Mouse (Mus musculus) forebrain, embryonic 16.5 days (tissue): ENCODE data around the gene Dennd1a. TPM values are rescaled to one million over a fixed set of nuclear protein-coding genes. Genes with fewer than 3 reads are reported as not detected.

ENCODE experiments used
- ATAC-seq: fragments of 200-750 bp; cut with Nextera tagmentation; 2 replicates; pipeline ENCODE4 v1.8.0; 2017; ENCODE audit warnings: mild to moderate bottlenecking, moderate library complexity
- H3K27ac ChIP-seq: fragments of 300-500 bp; sonication (generic); 2 replicates; pipeline ENCODE4 v1.5.1; 2014; ENCODE audit warnings: low read length, control low read depth
- H3K27me3 ChIP-seq: fragments of 300-500 bp; sonication (generic); replicated peaks from 2 replicates; pipeline ENCODE4 v1.6.1; 2014; ENCODE audit warnings: low read length; ENCODE audit not compliant: control insufficient read depth, insufficient read depth
- H3K36me3 ChIP-seq: fragments of 300-500 bp; sonication (generic); 2 replicates; pipeline ENCODE4 v1.6.1; 2014; ENCODE audit not compliant: control insufficient read depth, insufficient read depth
- H3K4me1 ChIP-seq: fragments of 300-500 bp; sonication (generic); replicated peaks from 2 replicates; pipeline ENCODE4 v1.6.1; 2014; ENCODE audit warnings: low read length; ENCODE audit not compliant: control insufficient read depth, insufficient read depth
- H3K4me2 ChIP-seq: fragments of 300-500 bp; sonication (generic); 2 replicates; pipeline ENCODE4 v1.6.1; 2014; ENCODE audit warnings: mild to moderate bottlenecking, low read length, control low read depth
- H3K4me3 ChIP-seq: fragments of 300-500 bp; sonication (generic); replicated peaks from 2 replicates; pipeline ENCODE4 v1.5.1; 2014; ENCODE audit warnings: mild to moderate bottlenecking, low read length, control low read depth
- H3K9ac ChIP-seq: fragments of 300-500 bp; sonication (generic); replicated peaks from 2 replicates; pipeline ENCODE4 v1.6.1; 2014; ENCODE audit warnings: low read depth, low read length, control low read depth
- H3K9me3 ChIP-seq: fragments of 300-500 bp; sonication (generic); 2 replicates; pipeline ENCODE4 v1.6.1; 2016; ENCODE audit warnings: low read length; ENCODE audit not compliant: control insufficient read depth
- WGBS: fragments of 180-500 bp; shearing (Covaris S2); extraction: QIAGEN DNeasy Blood & Tissue Kit; methylation state at CpG from one replicate; pipeline ENCODE4 v1.1.7; 2014; 5-methylcytosine and 5-hydroxymethylcytosine counted together
- polyA plus RNA-seq: library from polyadenylated mRNA; unstranded; fragments of >200 nt; fragmentation: Nextera tagmentation; extraction: Ambion mirVana; gene quantifications from 2 replicates; pipeline ENCODE4 v1.2.1, GENCODE M21; 2015

Gene Dennd1a
- polyA plus RNA-seq, 1 experiment from 2014 or later, result 19.5 TPM

GRCm38 (mm10) chr2:37836926-37837325, 450.3 kb downstream of the Dennd1a start:
- no peaks in the 10 kb centered on the region for H3K9me3 ChIP-seq
- ATAC-seq, result no peak
- no peaks in the 10 kb centered on the region for H3K27me3 ChIP-seq
- 95% methylated on average over 3 of the region's 3 CpGs for WGBS
- H3K4me1 ChIP-seq, result peaks cover 11% of the 10 kb centered on the region
- H3K4me2 ChIP-seq, result no peak overlapping the region
- no peaks in the 10 kb centered on the region for H3K36me3 ChIP-seq
- no peak overlapping the region for H3K9ac ChIP-seq
- no peak overlapping the region for H3K4me3 ChIP-seq
- no peak overlapping the region for H3K27ac ChIP-seq

DNA sequence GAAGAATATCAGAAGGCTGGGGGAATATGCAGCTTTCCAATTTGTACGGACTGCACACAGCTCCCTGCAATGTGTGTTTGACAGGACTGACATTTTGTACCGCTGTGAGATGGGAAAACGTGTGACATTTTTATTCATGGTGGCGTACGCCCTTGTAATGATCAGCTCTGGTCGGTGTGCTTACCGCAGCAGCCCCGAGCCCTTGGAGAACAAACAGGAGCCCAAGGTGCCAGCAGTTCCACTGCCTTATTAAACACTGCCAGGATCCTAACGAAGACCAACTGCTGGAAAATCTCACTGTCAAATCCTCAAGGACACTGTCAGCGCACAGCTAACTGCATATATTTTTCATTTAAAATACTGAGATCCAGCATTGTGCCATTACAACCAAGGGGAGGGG, 454.9 kb downstream of the Dennd1a start:
- Histone ChIP-seq H3K36me3 (no peaks in the 10 kb centered on the region), H3K4me3 (no peak overlapping the region), H3K27ac (no peak overlapping the region), H3K4me1 (peaks cover 24% of the 10 kb centered on the region), H3K9ac (no peak overlapping the region), H3K27me3 (no peaks in the 10 kb centered on the region), H3K4me2 (no peak overlapping the region), H3K9me3 (no peaks in the 10 kb centered on the region)
- WGBS, result 27% methylated on average over 10 of the region's 10 CpGs
- ATAC-seq, result 0 out of 2 replicates have a peak, but pooled peaks have one; percentile 11

GRCm38 (mm10) chr2:37829758-37830275, 457.4 kb downstream of the Dennd1a start:
- Histone ChIP-seq H3K4me2 (no peak overlapping the region), H3K27me3 (no peaks in the 10 kb centered on the region), H3K9ac (no peak overlapping the region), H3K9me3 (no peaks in the 10 kb centered on the region), H3K27ac (no peak overlapping the region), H3K36me3 (no peaks in the 10 kb centered on the region), H3K4me1 (peaks cover 24% of the 10 kb centered on the region), H3K4me3 (no peak overlapping the region)
- ATAC-seq, result peak; percentile 61
- WGBS, result 4% methylated on average over 9 of the region's 9 CpGs

DNA sequence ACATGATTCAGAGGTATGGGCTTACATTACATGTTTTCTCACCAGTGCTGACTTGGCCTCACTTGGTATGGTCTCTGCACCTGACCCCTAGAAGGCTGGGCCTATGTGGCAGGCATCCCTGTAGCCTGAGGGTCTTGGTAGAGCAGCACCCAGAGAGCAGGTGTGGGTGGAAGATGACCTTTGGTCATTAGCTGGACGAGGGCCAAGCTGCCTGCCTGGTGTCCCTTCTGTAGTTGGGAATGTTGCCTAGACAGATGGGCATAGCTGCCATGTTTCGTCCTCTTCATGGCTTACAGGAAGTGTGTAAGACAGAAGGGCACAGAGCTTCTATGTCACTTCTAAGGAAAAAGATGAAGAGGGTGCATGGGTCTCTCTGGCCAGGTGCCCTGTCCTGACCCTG, 463.4 kb downstream of the Dennd1a start:
- H3K4me3 ChIP-seq, result no peak overlapping the region
- no peak for ATAC-seq
- H3K4me1 ChIP-seq, result peaks cover 12% of the 10 kb centered on the region
- H3K9ac ChIP-seq, result no peak overlapping the region
- no peak overlapping the region for H3K4me2 ChIP-seq
- H3K36me3 ChIP-seq, result no peaks in the 10 kb centered on the region
- H3K9me3 ChIP-seq, result no peaks in the 10 kb centered on the region
- H3K27me3 ChIP-seq, result no peaks in the 10 kb centered on the region
- no peak overlapping the region for H3K27ac ChIP-seq
- WGBS, result 73% methylated on average over 2 of the region's 2 CpGs

DNA sequence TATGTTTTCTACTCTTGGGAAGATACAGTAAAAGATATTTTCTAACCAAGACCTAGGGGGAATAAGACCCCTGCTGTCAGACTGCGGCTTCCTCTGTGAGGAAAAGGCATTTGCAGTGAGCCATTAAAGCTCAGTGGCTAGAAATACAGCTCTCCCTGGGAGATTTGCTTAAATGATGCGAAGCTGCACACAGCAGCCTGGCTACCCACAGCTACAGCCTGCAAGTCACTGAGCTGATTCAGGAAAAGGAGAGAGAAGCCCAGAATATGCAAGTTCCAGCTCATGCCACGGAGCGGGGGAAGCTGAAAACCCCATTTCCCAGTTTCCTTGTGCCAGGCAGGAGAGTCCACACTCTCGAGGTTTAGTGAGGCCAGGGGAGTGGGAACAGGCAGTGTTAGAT, 465.1 kb downstream of the Dennd1a start:
- H3K36me3 ChIP-seq, result no peaks in the 10 kb centered on the region
- no peak overlapping the region; the same call in 1 of the 2 replicates for H3K9ac ChIP-seq
- no peak overlapping the region for H3K27ac ChIP-seq
- no peak overlapping the region for H3K4me3 ChIP-seq
- H3K9me3 ChIP-seq, result no peaks in the 10 kb centered on the region
- no peak for ATAC-seq
- H3K27me3 ChIP-seq, result no peaks in the 10 kb centered on the region
- H3K4me1 ChIP-seq, result peaks cover 26% of the 10 kb centered on the region
- WGBS, result 69% methylated on average over 5 of the region's 5 CpGs
- H3K4me2 ChIP-seq, result no peak overlapping the region

DNA sequence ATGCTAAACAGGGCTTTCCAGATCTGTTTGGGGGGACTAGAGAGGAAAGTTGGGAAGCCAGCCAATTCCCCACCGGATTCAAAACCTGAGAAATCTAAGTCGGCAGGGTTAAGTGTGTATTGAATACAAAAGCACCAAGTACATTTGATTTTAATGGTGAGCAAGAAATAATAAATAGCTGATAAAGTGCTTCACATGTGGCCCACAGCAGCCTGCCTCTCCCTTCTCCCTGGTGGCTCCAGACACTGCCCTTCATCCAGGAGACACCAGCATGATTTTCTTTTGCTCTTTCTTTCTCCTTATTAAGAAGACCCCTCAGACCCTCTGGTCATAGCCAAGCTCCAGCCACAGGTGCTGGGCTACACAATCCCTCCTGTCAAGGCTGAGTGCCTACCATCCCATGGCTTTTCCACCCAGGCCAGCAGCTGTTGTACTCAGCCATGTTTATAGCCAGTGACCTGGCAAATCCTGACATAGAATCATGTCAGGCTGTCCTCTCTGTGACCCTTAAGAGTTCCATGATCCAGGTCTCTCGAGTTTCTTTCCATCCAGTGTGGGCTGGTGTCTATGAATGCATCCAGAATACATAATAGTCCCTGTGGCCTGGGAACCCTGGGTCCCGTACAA, 467.6 kb downstream of the Dennd1a start:
- H3K4me3 ChIP-seq, result no peak overlapping the region
- H3K36me3 ChIP-seq, result no peaks in the 10 kb centered on the region
- WGBS, result 28% methylated on average over 4 of the region's 4 CpGs
- H3K9ac ChIP-seq, result 0 out of 2 replicates have a peak overlapping the region, but pooled peaks have one; percentile 4
- H3K27me3 ChIP-seq, result no peaks in the 10 kb centered on the region
- H3K27ac ChIP-seq, result peak overlapping the region; percentile 45
- ATAC-seq, result no peak
- H3K4me1 ChIP-seq, result peaks cover 32% of the 10 kb centered on the region
- H3K9me3 ChIP-seq, result no peaks in the 10 kb centered on the region
- H3K4me2 ChIP-seq, result no peak overlapping the region

GRCm38 (mm10) chr2:37818761-37819525, 468.2 kb downstream of the Dennd1a start:
- no peak overlapping the region for H3K4me2 ChIP-seq

GRCm38 (mm10) chr2:37815676-37816075, 471.5 kb downstream of the Dennd1a start:
- no peak overlapping the region for H3K4me3 ChIP-seq
- ATAC-seq, result peak; percentile 49; the same call in 1 of the 2 replicates
- 10% methylated on average over 3 of the region's 3 CpGs for WGBS
- peaks cover 34% of the 10 kb centered on the region for H3K4me1 ChIP-seq
- no peak overlapping the region for H3K27ac ChIP-seq
- no peaks in the 10 kb centered on the region for H3K9me3 ChIP-seq
- no peak overlapping the region for H3K9ac ChIP-seq
- no peak overlapping the region for H3K4me2 ChIP-seq
- H3K36me3 ChIP-seq, result no peaks in the 10 kb centered on the region
- H3K27me3 ChIP-seq, result no peaks in the 10 kb centered on the region

More at GRCm38 (mm10) chr2:37818761-37819525, 468.2 kb downstream of the Dennd1a start:
- Histone ChIP-seq H3K4me1 (peaks cover 34% of the 10 kb centered on the region), H3K9ac (0 out of 2 replicates have a peak overlapping the region, but pooled peaks have one; percentile 4), H3K27me3 (no peaks in the 10 kb centered on the region), H3K4me3 (no peak overlapping the region), H3K36me3 (no peaks in the 10 kb centered on the region), H3K9me3 (no peaks in the 10 kb centered on the region), H3K27ac (peak overlapping the region; percentile 45)
- WGBS, result 5% methylated on average over 5 of the region's 5 CpGs
- peak; percentile 65 for ATAC-seq

GRCm38 (mm10) chr2:37814820-37815361, 472.3 kb downstream of the Dennd1a start:
- peaks cover 32% of the 10 kb centered on the region for H3K4me1 ChIP-seq
- H3K9me3 ChIP-seq, result no peaks in the 10 kb centered on the region

More at GRCm38 (mm10) chr2:37814820-37815361, 472.3 kb downstream of the Dennd1a start:
- Histone ChIP-seq H3K27me3 (no peaks in the 10 kb centered on the region), H3K36me3 (no peaks in the 10 kb centered on the region), H3K4me2 (no peak overlapping the region), H3K9ac (no peak overlapping the region), H3K4me3 (no peak overlapping the region), H3K27ac (no peak overlapping the region)
- ATAC-seq, result peak; percentile 18
- 59% methylated on average over 8 of the region's 8 CpGs for WGBS
